Mouse (Mus musculus) stomach, embryonic 16.5 days (tissue): ENCODE results near the gene 9230112D13Rik. TPM values are rescaled to one million over a fixed set of nuclear protein-coding genes. Genes with fewer than 3 reads are reported as not detected.

ENCODE experiments used
- ATAC-seq: fragments of 200-750 bp; cut with Nextera tagmentation; 2 replicates; pipeline ENCODE4 v1.8.0; 2017; ENCODE audit warnings: moderate number of reproducible peaks, moderate TSS enrichment; ENCODE audit not compliant: insufficient read depth, low FRiP score
- H3K27ac ChIP-seq: fragments of 300-500 bp; sonication (generic); 2 replicates; pipeline ENCODE4 v1.5.1; 2014; ENCODE audit warnings: low read length
- H3K27me3 ChIP-seq: fragments of 300-500 bp; sonication (generic); 2 replicates; pipeline ENCODE4 v1.6.1; 2014; ENCODE audit warnings: low read length, control low read depth, mixed read lengths; ENCODE audit not compliant: control insufficient read depth, insufficient read depth
- H3K36me3 ChIP-seq: fragments of 300-500 bp; sonication (generic); 2 replicates; pipeline ENCODE4 v1.6.1; 2014; ENCODE audit warnings: low read length; ENCODE audit not compliant: control insufficient read depth, insufficient read depth
- H3K4me1 ChIP-seq: fragments of 300-500 bp; sonication (generic); 2 replicates; pipeline ENCODE4 v1.6.1; 2014; ENCODE audit warnings: low read length, control low read depth, mixed read lengths; ENCODE audit not compliant: control insufficient read depth, insufficient read depth
- H3K4me2 ChIP-seq: fragments of 300-500 bp; sonication (generic); 2 replicates; pipeline ENCODE4 v1.6.1; 2014; ENCODE audit warnings: low read depth, low read length, mixed read lengths
- H3K4me3 ChIP-seq: fragments of 300-500 bp; sonication (generic); replicated peaks from 2 replicates; pipeline ENCODE4 v1.5.1; 2014; ENCODE audit warnings: mild to moderate bottlenecking, low read length
- H3K9ac ChIP-seq: fragments of 300-500 bp; sonication (generic); 2 replicates; pipeline ENCODE4 v1.6.1; 2014; ENCODE audit warnings: low read length
- H3K9me3 ChIP-seq: fragments of 300-500 bp; sonication (generic); replicated peaks from 2 replicates; pipeline ENCODE4 v1.6.1; 2016; ENCODE audit warnings: low read length, control low read depth; ENCODE audit not compliant: control insufficient read depth
- WGBS: fragments of 180-500 bp; shearing (Covaris S2); extraction: QIAGEN DNeasy Blood & Tissue Kit; methylation state at CpG from one replicate; pipeline ENCODE4 v1.1.7; 2014; 5-methylcytosine and 5-hydroxymethylcytosine counted together
- polyA plus RNA-seq: library from polyadenylated mRNA; unstranded; fragments of >200 nt; fragmentation: Nextera tagmentation; extraction: Ambion mirVana; gene quantifications from 2 replicates; pipeline ENCODE4 v1.2.1, GENCODE M21; 2015

9230112D13Rik gene
- polyA plus RNA-seq, 1 experiment from 2014 or later = not detected

- H3K4me3 ChIP-seq = no peak overlapping the region
- peak overlapping the region; percentile 57 for H3K27ac ChIP-seq
- no peaks in the 10 kb centered on the region for H3K9me3 ChIP-seq
- H3K27me3 ChIP-seq = no peaks in the 10 kb centered on the region
- WGBS = 68% methylated on average over 5 of the region's 5 CpGs
- peaks cover 16% of the 10 kb centered on the region for H3K4me1 ChIP-seq
- H3K9ac ChIP-seq = no peak overlapping the region
- H3K36me3 ChIP-seq = no peaks in the 10 kb centered on the region
- no peak overlapping the region for H3K4me2 ChIP-seq
- no peak for ATAC-seq
These were observed 42.0 kb upstream of the 9230112D13Rik start for GRCm38 (mm10) chr14:34564646-34565045.

DNA sequence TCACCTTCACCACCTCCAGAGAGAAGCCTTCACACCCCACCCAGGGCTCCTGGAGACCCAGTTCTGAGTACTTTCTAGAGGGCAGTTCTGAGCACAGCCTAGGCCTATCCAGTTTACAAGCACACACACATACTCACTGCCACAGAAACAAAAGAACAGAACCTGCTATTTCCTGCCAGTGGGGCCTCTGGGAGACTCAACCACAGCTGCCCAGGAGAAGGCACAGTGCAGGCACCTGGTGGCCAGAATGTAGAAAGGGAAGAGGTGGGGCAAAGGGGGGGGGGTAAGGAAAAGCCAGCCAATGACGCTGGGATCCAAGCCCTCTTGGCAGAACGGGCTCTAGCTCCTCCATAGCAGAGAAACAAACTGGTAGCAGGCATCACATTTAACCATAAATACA lies 39.8 kb upstream of the 9230112D13Rik start:
- no peak overlapping the region for H3K4me2 ChIP-seq
- no peak overlapping the region for H3K4me3 ChIP-seq
- no peak for ATAC-seq
- no peaks in the 10 kb centered on the region for H3K27me3 ChIP-seq
- H3K36me3 ChIP-seq = no peaks in the 10 kb centered on the region
- no peaks in the 10 kb centered on the region for H3K9me3 ChIP-seq
- H3K27ac ChIP-seq = no peak overlapping the region
- H3K4me1 ChIP-seq = peaks cover 10% of the 10 kb centered on the region; the same call in 1 of the 2 replicates
- no peak overlapping the region for H3K9ac ChIP-seq
- WGBS = 17% methylated on average over 2 of the region's 2 CpGs

DNA sequence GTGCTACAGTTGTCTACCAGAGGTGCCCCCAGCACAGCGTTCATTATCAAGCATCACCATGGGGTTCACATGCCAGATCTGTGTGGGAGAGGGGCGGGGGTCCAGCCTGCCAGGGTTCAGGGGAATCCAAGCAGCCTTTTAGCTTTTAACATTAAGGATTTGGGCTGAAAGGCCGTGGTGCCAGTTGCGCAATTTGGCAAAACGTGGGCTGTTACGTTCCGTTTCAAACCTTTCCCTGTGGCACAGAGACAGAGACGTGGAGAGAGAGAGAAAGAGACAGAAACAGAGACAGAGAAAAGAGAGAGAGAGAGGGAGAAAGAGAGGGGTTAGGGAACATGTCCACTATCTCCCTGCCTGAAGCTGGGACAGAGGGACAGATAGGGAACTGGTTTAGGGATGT lies 39.0 kb upstream of the 9230112D13Rik start:
- H3K4me3 ChIP-seq = no peak overlapping the region
- H3K4me1 ChIP-seq = peaks cover 10% of the 10 kb centered on the region; the same call in 1 of the 2 replicates
- no peaks in the 10 kb centered on the region for H3K27me3 ChIP-seq
- 87% methylated on average over 8 of the region's 8 CpGs for WGBS
- ATAC-seq = no peak
- H3K27ac ChIP-seq = no peak overlapping the region
- no peak overlapping the region for H3K9ac ChIP-seq
- no peak overlapping the region for H3K4me2 ChIP-seq
- no peaks in the 10 kb centered on the region for H3K9me3 ChIP-seq
- H3K36me3 ChIP-seq = no peaks in the 10 kb centered on the region

DNA sequence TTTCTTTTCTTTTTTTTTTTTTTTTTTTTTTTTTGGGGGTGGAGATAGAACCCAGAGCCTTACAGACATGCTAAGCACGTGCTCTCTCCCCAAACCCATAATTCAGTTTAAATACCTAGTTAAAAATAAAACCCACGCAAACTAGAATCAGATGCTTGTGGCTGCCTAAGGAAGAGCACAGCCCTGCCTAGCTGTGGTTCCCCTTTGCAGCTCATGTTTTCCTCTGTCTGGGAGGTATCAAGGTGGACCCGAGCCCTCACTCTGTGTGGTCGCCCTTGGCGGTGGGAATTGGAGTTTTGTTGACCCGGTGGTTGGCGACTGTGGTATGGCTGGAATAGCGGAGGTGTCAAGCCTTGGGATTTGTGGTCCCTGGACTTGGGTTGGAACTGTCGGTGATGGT lies 36.3 kb upstream of the 9230112D13Rik start:
- WGBS = 82% methylated on average over 9 of the region's 9 CpGs
- no peaks in the 10 kb centered on the region for H3K9me3 ChIP-seq
- no peaks in the 10 kb centered on the region for H3K27me3 ChIP-seq
- H3K36me3 ChIP-seq = no peaks in the 10 kb centered on the region
- H3K4me3 ChIP-seq = no peak overlapping the region
- H3K27ac ChIP-seq = no peak overlapping the region
- ATAC-seq = no peak
- H3K4me2 ChIP-seq = no peak overlapping the region
- H3K4me1 ChIP-seq = no peaks in the 10 kb centered on the region
- no peak overlapping the region for H3K9ac ChIP-seq

GRCm38 (mm10) chr14:34555211-34555610 lies 32.6 kb upstream of the 9230112D13Rik start:
- H3K27me3 ChIP-seq = no peaks in the 10 kb centered on the region
- no peak overlapping the region for H3K4me3 ChIP-seq
- no peak overlapping the region for H3K4me2 ChIP-seq
- H3K9me3 ChIP-seq = no peaks in the 10 kb centered on the region
- H3K9ac ChIP-seq = no peak overlapping the region
- no peak overlapping the region for H3K27ac ChIP-seq
- no peak for ATAC-seq
- no peaks in the 10 kb centered on the region for H3K4me1 ChIP-seq
- 70% methylated on average over 13 of the region's 13 CpGs for WGBS
- H3K36me3 ChIP-seq = no peaks in the 10 kb centered on the region

GRCm38 (mm10) chr14:34554047-34554446 lies 31.4 kb upstream of the 9230112D13Rik start:
- no peaks in the 10 kb centered on the region for H3K9me3 ChIP-seq
- no peak overlapping the region for H3K27ac ChIP-seq
- 55% methylated on average over 3 of the region's 3 CpGs for WGBS
- H3K36me3 ChIP-seq = no peaks in the 10 kb centered on the region
- H3K4me3 ChIP-seq = no peak overlapping the region
- no peak overlapping the region for H3K4me2 ChIP-seq
- no peak for ATAC-seq
- no peak overlapping the region for H3K9ac ChIP-seq
- H3K27me3 ChIP-seq = no peaks in the 10 kb centered on the region
- H3K4me1 ChIP-seq = no peaks in the 10 kb centered on the region

DNA sequence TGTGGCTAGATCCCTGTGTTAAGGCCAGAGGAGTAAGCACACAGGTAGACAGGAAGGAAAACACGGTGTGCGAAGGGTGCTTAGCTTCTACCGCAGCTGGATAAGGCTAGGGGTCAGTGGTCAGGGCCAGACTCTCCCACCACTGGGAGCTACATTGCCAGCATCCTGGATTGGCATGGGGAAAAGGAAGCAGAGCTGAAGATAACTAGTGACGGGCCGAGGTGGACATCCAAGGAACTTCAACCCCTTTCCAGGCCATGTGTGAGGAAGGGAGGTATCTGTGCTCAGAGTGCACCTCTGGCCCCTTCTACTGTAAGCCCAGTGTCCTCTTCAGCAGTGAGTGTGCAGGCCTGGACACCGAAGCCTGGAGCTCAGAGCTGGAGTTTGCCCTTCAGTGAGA lies 30.9 kb upstream of the 9230112D13Rik start:
- no peak for ATAC-seq
- H3K4me3 ChIP-seq = no peak overlapping the region
- no peak overlapping the region for H3K9ac ChIP-seq
- 78% methylated on average over 6 of the region's 6 CpGs for WGBS
- H3K4me2 ChIP-seq = no peak overlapping the region
- no peaks in the 10 kb centered on the region for H3K9me3 ChIP-seq
- H3K36me3 ChIP-seq = no peaks in the 10 kb centered on the region
- H3K27me3 ChIP-seq = no peaks in the 10 kb centered on the region
- H3K4me1 ChIP-seq = no peaks in the 10 kb centered on the region
- no peak overlapping the region for H3K27ac ChIP-seq

- no peaks in the 10 kb centered on the region for H3K27me3 ChIP-seq
- H3K4me3 ChIP-seq = no peak overlapping the region
- no peaks in the 10 kb centered on the region for H3K36me3 ChIP-seq
- peaks cover 5% of the 10 kb centered on the region; the same call in 1 of the 2 replicates for H3K4me1 ChIP-seq
- H3K4me2 ChIP-seq = no peak overlapping the region
- no peak overlapping the region for H3K27ac ChIP-seq
- no peak overlapping the region for H3K9ac ChIP-seq
- H3K9me3 ChIP-seq = no peaks in the 10 kb centered on the region
- WGBS = 90% methylated on average over 5 of the region's 5 CpGs
- ATAC-seq = no peak
These were observed 29.6 kb upstream of the 9230112D13Rik start for GRCm38 (mm10) chr14:34552226-34552625.

DNA sequence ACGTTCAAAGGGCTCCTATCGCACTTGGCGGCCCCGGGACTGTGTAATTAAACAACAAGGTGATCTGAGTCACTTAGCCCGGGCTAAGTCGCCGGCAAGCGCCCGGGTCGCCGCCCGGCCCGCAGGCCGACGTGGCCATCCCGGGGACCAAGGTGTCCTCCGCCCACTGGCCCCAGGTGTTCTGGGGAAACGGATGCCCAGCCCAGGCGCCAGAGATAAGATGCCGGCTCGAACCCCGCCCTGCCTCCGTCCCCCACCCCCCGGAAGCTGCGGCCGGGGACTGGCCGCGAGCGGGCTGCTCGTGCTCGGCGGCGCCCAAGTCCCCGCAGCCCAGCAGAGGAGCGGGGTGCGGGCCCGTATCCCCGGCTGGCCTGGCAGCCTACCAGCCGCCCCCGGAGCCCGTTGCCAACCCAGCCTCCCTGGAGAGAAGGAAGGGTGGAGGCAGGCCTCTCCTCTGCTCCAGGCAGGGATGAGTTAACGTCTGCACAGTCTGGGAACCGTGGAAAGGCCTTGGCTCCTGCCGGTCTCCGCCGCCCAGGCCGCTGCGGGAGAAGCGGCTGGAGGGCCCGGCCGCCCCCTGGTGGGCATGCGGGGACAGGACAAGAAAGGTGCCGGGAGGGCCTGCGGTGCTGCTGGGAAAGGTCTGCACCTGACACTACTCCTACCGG lies 26.5 kb upstream of the 9230112D13Rik start:
- Histone ChIP-seq H3K27me3 (no peaks in the 10 kb centered on the region), H3K4me1 (peaks cover 15% of the 10 kb centered on the region), H3K9me3 (no peaks in the 10 kb centered on the region), H3K36me3 (no peaks in the 10 kb centered on the region), H3K9ac (peak overlapping the region; percentile 83), H3K4me3 (peak overlapping the region; percentile 59), H3K27ac (peak overlapping the region; percentile 97), H3K4me2 (peak overlapping the region; percentile 69)
- under 1% methylated on average over 55 of the region's 55 CpGs for WGBS
- peak; percentile 93 for ATAC-seq
